Mouse (Mus musculus): Measurements from ENCODE around the gene Cyp8b1. TPM values are rescaled to one million over a fixed set of nuclear protein-coding genes. Genes with fewer than 3 reads are reported as not detected.

Gene Cyp8b1
- not detected in 2 replicates for polyA plus RNA-seq (2015; fragmentation: Nextera tagmentation; extraction: Ambion mirVana)

DNA sequence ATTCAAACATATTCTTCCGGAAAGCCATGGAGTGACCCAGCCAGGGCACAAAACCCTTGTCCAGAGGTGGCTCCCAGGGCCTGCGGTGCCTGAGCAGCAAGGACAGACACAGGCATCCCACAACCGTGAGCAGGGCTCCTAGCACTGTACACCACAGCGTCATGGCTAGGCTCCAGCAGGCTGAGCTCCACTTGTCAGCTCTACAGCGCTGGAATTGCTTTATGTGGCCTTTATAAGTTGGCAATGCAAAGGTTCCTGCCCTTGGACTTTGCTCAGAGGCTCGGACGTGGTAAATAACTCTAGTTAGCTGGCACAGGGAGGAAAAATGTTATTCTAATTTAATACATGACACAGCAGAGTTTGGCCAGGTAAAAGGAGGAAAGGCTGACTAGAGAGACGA is at the start of gene Cyp8b1:
Gene Cyp8b1, minus strand, starts transcription at position 204 of the 400 bp plus-strand sequence.
- no peaks in the 10 kb centered on the region; the same call in 1 of the 2 replicates for H3K4me1 ChIP-seq (replicated peaks)
- no peaks in the 10 kb centered on the region for H3K9me3 ChIP-seq
- H3K27ac ChIP-seq: no peak within 1 kb of the TSS
- H3K9ac ChIP-seq: no peak within 1 kb of the TSS
- H3K27me3 ChIP-seq: no peaks in the 10 kb centered on the region
- ATAC-seq (ENCODE audit: low FRiP score): no peak
- no peak within 1 kb of the TSS for H3K4me3 ChIP-seq
- 86% methylated on average over 8 of the region's 8 CpGs for WGBS
- no peaks in the 10 kb centered on the region for H3K36me3 ChIP-seq
- H3K4me2 ChIP-seq: no peak within 1 kb of the TSS

DNA sequence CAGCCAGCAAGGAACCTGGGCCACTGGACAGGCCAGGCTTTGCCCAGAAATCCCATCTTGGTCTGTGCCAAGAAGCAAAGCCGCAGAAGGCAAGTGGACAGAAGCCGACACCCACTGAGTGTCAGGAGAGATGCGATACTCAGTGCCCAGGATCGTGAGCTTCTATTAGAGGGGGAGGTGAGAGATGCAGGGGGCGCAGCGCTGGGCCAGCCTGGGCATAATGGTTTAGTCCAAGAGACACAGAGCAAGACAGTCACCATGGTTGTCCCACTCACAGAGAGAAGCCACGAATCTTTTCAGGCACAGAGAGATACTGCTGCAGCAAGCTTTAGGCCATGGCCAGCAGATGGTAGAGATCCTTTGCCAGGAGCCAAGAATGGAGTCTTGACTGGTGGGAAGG is 48.8 kb upstream of the Cyp8b1 start:
- Histone ChIP-seq H3K9me3 (no peaks in the 10 kb centered on the region), H3K4me2 (no peak overlapping the region), H3K27me3 (no peaks in the 10 kb centered on the region), H3K27ac (no peak overlapping the region), H3K4me3 (no peak overlapping the region), H3K9ac (no peak overlapping the region), H3K4me1 (replicated peaks) (no peaks in the 10 kb centered on the region; the same call in 1 of the 2 replicates), H3K36me3 (no peaks in the 10 kb centered on the region)
- WGBS: 89% methylated on average over 7 of the region's 7 CpGs
- ATAC-seq (ENCODE audit: low FRiP score): no peak

DNA sequence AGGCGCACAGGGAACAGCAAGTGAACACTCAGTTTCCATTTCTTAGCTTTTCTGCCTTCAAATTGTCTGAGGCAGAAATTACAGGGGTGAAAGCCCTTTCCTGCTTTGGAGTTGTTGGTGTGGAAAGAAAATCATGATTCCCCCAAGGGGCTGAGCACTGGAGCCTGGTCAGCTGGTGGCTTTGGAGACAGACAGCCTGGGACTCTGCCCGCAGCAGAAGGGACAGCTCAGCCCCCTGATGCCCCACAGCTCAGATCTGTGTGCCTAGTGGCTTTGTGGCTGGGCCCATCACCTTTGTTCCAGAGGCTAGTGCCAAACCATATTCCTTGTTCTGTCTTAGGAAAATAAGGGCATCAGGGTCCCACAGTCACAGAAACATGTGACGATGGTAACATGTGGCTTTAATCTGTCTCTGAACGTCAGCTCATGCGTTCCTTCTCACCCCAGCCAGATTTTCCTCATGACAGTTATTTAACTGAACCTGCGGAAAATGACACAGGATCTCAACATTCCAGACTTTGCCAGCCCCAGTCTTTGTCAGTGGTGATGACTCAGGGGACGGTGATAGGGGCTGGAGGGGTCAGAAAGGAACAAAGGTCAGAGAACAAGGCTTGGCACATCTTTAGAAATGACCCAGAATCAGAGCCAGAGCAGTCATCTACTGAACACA is 44.0 kb upstream of the Cyp8b1 start:
- Histone ChIP-seq H3K27me3 (no peaks in the 10 kb centered on the region), H3K27ac (no peak overlapping the region), H3K9me3 (no peaks in the 10 kb centered on the region), H3K9ac (peak overlapping the region; percentile 49; the same call in 1 of the 2 replicates), H3K4me3 (no peak overlapping the region), H3K4me2 (no peak overlapping the region), H3K4me1 (replicated peaks) (0 out of 2 replicates have a peak, but pooled peaks cover 3% of the 10 kb centered on the region), H3K36me3 (no peaks in the 10 kb centered on the region)
- ATAC-seq (ENCODE audit: low FRiP score): no peak
- 53% methylated on average over 7 of the region's 7 CpGs for whole genome bisulfite sequencing

DNA sequence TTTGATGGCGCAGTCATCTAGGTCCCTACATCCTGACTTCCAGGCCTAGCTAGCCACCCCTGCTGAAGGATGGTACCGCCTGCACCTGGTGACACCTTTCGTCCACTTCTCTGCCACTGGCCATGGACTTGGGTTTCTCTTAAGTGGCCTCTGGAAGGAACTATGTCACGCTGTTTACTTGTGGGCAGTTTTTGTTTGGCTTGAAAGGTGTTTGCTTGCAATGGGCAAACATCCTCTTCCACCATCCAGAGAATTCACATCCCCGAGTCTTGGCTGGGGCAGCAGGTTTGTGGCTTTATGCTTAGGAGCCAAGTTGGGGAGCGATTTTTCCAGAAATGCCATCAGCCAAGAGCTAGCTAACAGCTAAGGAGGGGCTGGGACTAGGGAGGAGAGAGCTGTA is 36.5 kb upstream of the Cyp8b1 start:
- Histone ChIP-seq H3K36me3 (no peaks in the 10 kb centered on the region), H3K27ac (no peak overlapping the region), H3K4me3 (no peak overlapping the region), H3K4me1 (replicated peaks) (peaks cover 17% of the 10 kb centered on the region), H3K9me3 (no peaks in the 10 kb centered on the region), H3K27me3 (0 out of 2 replicates have a peak, but pooled peaks cover 2% of the 10 kb centered on the region), H3K4me2 (no peak overlapping the region), H3K9ac (peak overlapping the region; percentile 20; the same call in 1 of the 2 replicates)
- no peak for ATAC-seq (ENCODE audit: low FRiP score)
- 95% methylated on average over 6 of the region's 6 CpGs for WGBS

DNA sequence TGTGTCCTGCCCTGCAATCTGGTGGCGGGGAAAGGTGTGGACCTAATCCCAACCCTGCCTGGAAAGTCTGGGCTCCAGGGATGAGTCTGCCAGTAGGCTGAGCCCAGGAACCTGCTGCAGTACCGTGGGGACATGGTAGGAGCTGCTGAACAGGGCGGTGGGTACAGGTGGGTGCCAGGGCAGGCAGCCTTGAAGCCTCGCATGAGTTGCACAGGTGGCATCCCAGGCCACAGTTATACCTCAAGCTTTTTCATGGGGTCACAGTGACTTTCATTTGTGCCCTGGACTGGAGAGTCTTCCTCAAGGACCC is 35.0 kb upstream of the Cyp8b1 start:
- Histone ChIP-seq H3K9me3 (no peaks in the 10 kb centered on the region), H3K4me3 (peak overlapping the region; percentile 15), H3K27ac (0 out of 2 replicates have a peak overlapping the region, but pooled peaks have one; percentile 26), H3K36me3 (no peaks in the 10 kb centered on the region), H3K9ac (peak overlapping the region; percentile 54), H3K4me1 (replicated peaks) (peaks cover 17% of the 10 kb centered on the region), H3K4me2 (peak overlapping the region; percentile 47), H3K27me3 (0 out of 2 replicates have a peak, but pooled peaks cover 2% of the 10 kb centered on the region)
- WGBS: 32% methylated on average over 4 of the region's 4 CpGs
- ATAC-seq (ENCODE audit: low FRiP score): peak; percentile 67; the same call in 1 of the 2 replicates

DNA sequence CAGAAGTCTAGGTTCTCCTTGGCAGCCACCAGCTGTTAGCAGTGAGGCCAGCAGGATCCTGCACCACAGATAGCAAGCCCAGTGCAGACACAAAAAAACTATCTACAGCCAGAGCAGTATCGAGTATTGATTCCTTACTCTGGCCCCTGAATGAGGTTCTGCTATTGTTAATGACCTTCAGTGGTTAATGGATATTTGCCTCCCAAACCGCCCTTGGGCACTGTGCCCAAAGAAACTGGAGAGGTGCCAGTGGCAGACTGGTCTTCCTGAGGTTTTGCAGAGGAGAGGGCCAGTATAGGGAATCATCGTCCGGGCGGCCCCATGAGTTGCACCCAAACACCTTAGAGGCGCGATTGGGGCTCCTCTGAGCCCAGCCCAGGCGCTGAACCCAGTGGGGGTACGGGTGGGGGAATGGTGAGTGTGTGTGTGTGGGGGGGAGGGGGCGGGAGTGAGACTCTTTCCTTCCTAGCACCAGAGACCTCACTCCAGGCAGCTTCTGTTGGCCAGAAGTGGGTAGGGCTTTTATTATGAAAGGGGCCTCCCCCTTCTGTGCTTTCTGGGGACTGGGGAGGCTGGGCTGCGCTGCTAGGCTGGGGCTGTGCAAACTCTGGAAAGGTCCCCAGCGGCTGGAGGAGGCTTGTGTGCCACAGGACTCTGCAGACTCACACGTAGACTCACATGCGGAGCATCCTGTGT is 34.5 kb upstream of the Cyp8b1 start, which contains the start of gene Fam198a:
Gene Fam198a, plus strand, starts transcription at position 571 of the 696 bp plus-strand sequence.
- no peaks in the 10 kb centered on the region for H3K9me3 ChIP-seq
- 0 out of 2 replicates have a peak, but pooled peaks cover 2% of the 10 kb centered on the region for H3K27me3 ChIP-seq
- peak; percentile 90 for ATAC-seq (ENCODE audit: low FRiP score)
- H3K4me2 ChIP-seq: peak within 1 kb of the TSS; percentile 47
- H3K4me3 ChIP-seq: peak within 1 kb of the TSS; percentile 15
- H3K9ac ChIP-seq: peak within 1 kb of the TSS; percentile 54
- peak within 1 kb of the TSS; percentile 64 for H3K27ac ChIP-seq
- peaks cover 17% of the 10 kb centered on the region for H3K4me1 ChIP-seq (replicated peaks)
- no peaks in the 10 kb centered on the region for H3K36me3 ChIP-seq
- 10% methylated on average over 14 of the region's 14 CpGs for WGBS

DNA sequence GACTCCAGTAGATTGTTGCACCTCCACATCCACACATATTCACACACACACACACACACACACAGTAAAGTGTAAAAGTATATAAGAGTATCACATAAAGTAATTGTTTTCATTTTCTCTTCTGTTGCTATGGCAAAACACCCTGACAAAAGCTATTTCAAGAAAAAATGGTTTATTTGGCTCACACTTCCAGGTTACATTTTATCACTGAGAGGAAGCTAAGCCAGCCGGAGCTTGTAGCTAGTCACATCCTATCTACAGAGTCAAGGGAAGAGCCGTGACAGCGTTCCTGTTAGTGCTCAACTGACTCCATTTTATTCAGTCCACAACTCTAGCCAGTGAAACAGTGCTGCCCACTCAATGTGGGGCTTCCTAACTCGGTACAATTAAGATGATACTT is 32.3 kb upstream of the Cyp8b1 start:
- no peak overlapping the region for H3K27ac ChIP-seq
- no peak overlapping the region for H3K4me3 ChIP-seq
- H3K4me2 ChIP-seq: no peak overlapping the region
- WGBS: 84% methylated on average over 4 of the region's 4 CpGs
- H3K36me3 ChIP-seq: no peaks in the 10 kb centered on the region
- no peak overlapping the region for H3K9ac ChIP-seq
- H3K4me1 ChIP-seq (replicated peaks): peaks cover 14% of the 10 kb centered on the region
- no peak for ATAC-seq (ENCODE audit: low FRiP score)
- 0 out of 2 replicates have a peak, but pooled peaks cover 2% of the 10 kb centered on the region for H3K27me3 ChIP-seq
- no peaks in the 10 kb centered on the region for H3K9me3 ChIP-seq

GRCm38 (mm10) chr9:121947784-121948183 is 31.7 kb upstream of the Cyp8b1 start:
- H3K9me3 ChIP-seq: no peaks in the 10 kb centered on the region
- WGBS: 12% methylated on average over 4 of the region's 4 CpGs
- ATAC-seq (ENCODE audit: low FRiP score): no peak

DNA sequence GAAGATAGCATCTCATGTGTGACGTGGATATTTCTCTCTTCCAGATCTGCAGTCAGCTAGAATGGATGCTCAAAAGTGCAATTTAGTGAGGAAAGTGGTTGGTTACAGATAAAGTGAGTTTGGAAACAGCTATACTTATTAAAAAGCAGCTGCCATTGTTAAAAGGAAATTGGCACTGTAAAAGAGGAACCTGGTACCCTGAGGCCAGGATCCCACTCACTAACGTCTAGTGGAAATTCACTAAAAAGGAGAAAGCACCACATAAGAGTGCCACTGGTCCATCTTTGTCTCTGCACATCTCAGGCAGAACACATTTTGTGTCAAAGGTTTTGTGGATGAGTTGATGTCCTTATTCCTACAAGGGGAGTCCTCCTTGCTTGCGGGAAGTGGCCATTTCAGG is 27.5 kb upstream of the Cyp8b1 start:
- ATAC-seq (ENCODE audit: low FRiP score): no peak

More at GRCm38 (mm10) chr9:121947784-121948183, 31.7 kb upstream of the Cyp8b1 start:
- Histone ChIP-seq H3K4me2 (no peak overlapping the region), H3K27me3 (0 out of 2 replicates have a peak, but pooled peaks cover 2% of the 10 kb centered on the region), H3K4me3 (no peak overlapping the region), H3K4me1 (replicated peaks) (peaks cover 14% of the 10 kb centered on the region), H3K9ac (no peak overlapping the region), H3K27ac (no peak overlapping the region), H3K36me3 (peaks cover 3% of the 10 kb centered on the region; the same call in 1 of the 2 replicates)

GRCm38 (mm10) chr9:121943005-121943404 is 26.9 kb upstream of the Cyp8b1 start:
- no peak overlapping the region for H3K9ac ChIP-seq
- no peak overlapping the region for H3K4me2 ChIP-seq
- no peaks in the 10 kb centered on the region; the same call in 1 of the 2 replicates for H3K4me1 ChIP-seq (replicated peaks)
- no peak for ATAC-seq (ENCODE audit: low FRiP score)
- H3K4me3 ChIP-seq: no peak overlapping the region
- 94% methylated on average over 3 of the region's 3 CpGs for WGBS
- no peak overlapping the region for H3K27ac ChIP-seq
- H3K36me3 ChIP-seq: peaks cover 4% of the 10 kb centered on the region; the same call in 1 of the 2 replicates
- H3K27me3 ChIP-seq: no peaks in the 10 kb centered on the region
- no peaks in the 10 kb centered on the region for H3K9me3 ChIP-seq

More for the DNA sequence above, 27.5 kb upstream of the Cyp8b1 start:
- Histone ChIP-seq H3K4me3 (no peak overlapping the region), H3K9me3 (no peaks in the 10 kb centered on the region), H3K27ac (no peak overlapping the region), H3K9ac (no peak overlapping the region), H3K4me2 (no peak overlapping the region), H3K36me3 (peaks cover 4% of the 10 kb centered on the region; the same call in 1 of the 2 replicates), H3K27me3 (no peaks in the 10 kb centered on the region), H3K4me1 (replicated peaks) (no peaks in the 10 kb centered on the region; the same call in 1 of the 2 replicates)
- WGBS: 86% methylated on average over 3 of the region's 3 CpGs

DNA sequence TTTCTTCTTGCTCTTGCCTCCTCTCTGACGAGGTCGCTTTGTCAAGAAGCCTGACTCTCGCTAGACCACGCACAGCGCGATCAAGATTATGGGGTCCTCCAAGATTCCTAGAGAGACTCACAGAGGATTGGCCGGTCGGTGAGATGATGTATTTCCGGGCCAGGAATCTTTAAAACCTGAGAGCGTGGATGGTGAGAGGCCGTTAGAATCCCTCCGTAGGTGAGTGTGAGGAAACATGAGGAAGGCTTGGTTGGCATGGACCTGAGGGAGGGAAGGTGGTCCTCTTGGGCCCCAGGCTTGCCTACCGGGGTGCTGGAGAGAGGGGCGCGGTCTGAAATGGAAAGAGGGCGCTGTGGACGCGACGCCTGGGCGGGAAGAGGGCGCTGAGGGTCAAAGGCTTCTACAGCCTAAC is 21.8 kb upstream of the Cyp8b1 start:
- peak overlapping the region; percentile 45 for H3K4me3 ChIP-seq
- 57% methylated on average over 21 of the region's 21 CpGs for WGBS
- no peaks in the 10 kb centered on the region for H3K27me3 ChIP-seq
- peak overlapping the region; percentile 65; the same call in 1 of the 2 replicates for H3K27ac ChIP-seq
- H3K9ac ChIP-seq: peak overlapping the region; percentile 69
- peak overlapping the region; percentile 54 for H3K4me2 ChIP-seq
- H3K9me3 ChIP-seq: no peaks in the 10 kb centered on the region
- H3K36me3 ChIP-seq: peaks cover 2% of the 10 kb centered on the region; the same call in 1 of the 2 replicates
- peak; percentile 77 for ATAC-seq (ENCODE audit: low FRiP score)
- H3K4me1 ChIP-seq (replicated peaks): no peaks in the 10 kb centered on the region; the same call in 1 of the 2 replicates

DNA sequence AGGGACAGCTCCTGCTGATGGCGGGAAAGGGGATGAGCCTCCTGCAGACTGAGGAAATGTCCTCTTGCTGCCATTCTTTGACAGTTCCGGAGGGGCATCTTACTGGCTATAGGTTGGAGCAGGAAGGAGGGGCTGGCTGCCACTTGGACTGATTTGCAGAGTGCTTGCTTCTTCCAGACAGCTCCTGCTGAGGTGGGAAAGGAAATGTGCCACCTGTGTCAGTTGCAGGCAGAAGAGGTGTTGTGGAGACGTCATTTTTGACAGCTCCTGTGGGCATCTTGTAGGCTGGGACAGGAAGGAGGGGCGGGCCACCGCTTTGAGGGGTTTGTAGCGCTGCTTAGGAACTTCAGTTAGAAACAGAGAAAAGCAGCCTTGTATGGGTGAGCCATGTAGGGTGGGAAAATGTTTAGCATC is 21.4 kb upstream of the Cyp8b1 start:
- no peaks in the 10 kb centered on the region; the same call in 1 of the 2 replicates for H3K4me1 ChIP-seq (replicated peaks)
- 73% methylated on average over 6 of the region's 6 CpGs for WGBS
- H3K36me3 ChIP-seq: no peaks in the 10 kb centered on the region
- H3K4me3 ChIP-seq: peak overlapping the region; percentile 45
- no peaks in the 10 kb centered on the region for H3K27me3 ChIP-seq
- peak overlapping the region; percentile 54 for H3K4me2 ChIP-seq
- peak overlapping the region; percentile 65 for H3K27ac ChIP-seq
- no peaks in the 10 kb centered on the region for H3K9me3 ChIP-seq
- peak overlapping the region; percentile 58 for H3K9ac ChIP-seq
- peak; percentile 65 for ATAC-seq (ENCODE audit: low FRiP score)
